Mouse (Mus musculus) gastrocnemius, adult 2 months (tissue): ENCODE measurements around the gene Nanp. TPM values are rescaled to one million over a fixed set of nuclear protein-coding genes. Genes with fewer than 3 reads are reported as not detected.

ENCODE experiments used
- DNase-seq: peaks from one replicate; pipeline ENCODE4 v3.0.0; 2022
- H3K27ac ChIP-seq: fragments of 200-600 bp; 2 replicates; pipeline ENCODE4 v1.8.1; 2022; ENCODE audit warnings: mild to moderate bottlenecking
- H3K4me3 ChIP-seq: fragments of 200-600 bp; 2 replicates; pipeline ENCODE4 v1.8.1; 2022; ENCODE audit warnings: mild to moderate bottlenecking, moderate library complexity
- CTCF ChIP-seq: fragments of 200-600 bp; IDR thresholded peaks from 2 replicates; pipeline ENCODE4 v1.8.1; 2022; ENCODE audit warnings: antibody characterized with exemption, mild to moderate bottlenecking, moderate library complexity
- intact Hi-C: fragments of 180-260 bp; cut with DNase I; formaldehyde crosslinking; loops from one replicate; pipeline ENCODE4 v1.15.1; 2025
- long read RNA-seq, 2 experiments: library from polyadenylated mRNA; stranded (forward); transcript quantifications; one replicate each; pipeline ENCODE4 v2.0.0; 2021
- total RNA-seq, 2 experiments: library from RNA; stranded (reverse); gene quantifications; 2 replicates each; pipeline ENCODE4 v1.2.3; 2021

Nanp gene
- 1 to 10 TPM; 2.6 to 3.8 TPM for total RNA-seq
- long read RNA-seq, experiment 1, partial matches to known transcripts = 0 of 1 reads
- long read RNA-seq, experiment 1, other reads (novel, unspliced or antisense) = 0 of 1 reads
- long read RNA-seq, experiment 2 = 0 reads

- peak; percentile 96 for DNase-seq
- no peak for TF ChIP-seq CTCF
- H3K27ac ChIP-seq = peak within 1 kb of the TSS; percentile 87
- H3K4me3 ChIP-seq = peak within 1 kb of the TSS; percentile 91
- intact Hi-C loops = loop anchor here (2.0 kb wide), 1 partner anchor 128 kb away; no protein-coding TSS in a partner anchor
These were observed at the start of gene Nanp, which contains the start of gene Ninl for GRCm38 (mm10) chr2:151039232-151039695. TSS of gene Nanp (minus strand) at chr2:151039398. TSS of gene Ninl (minus strand) at chr2:151039382.

DNA sequence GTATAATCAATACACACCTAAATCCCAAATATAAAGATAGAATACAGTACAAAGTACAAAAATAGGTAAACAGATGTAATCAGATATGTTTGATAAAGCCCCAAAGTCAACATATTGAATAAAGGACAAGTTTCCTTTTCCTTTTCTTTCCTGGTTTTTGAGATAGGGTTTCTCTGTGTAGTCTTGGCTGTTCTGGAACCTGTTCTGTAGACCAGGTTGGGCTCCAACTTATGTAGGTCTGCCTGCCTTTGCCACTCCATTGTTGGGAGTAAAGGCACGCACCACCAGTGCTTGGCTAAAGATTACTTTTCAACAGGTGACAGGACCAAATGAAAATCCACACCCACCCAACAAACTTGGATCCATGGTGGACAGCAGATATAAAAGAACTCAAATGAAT lies 17.4 kb upstream of the Nanp start:
- intact Hi-C loops = no loop called here

GRCm38 (mm10) chr2:151040411-151040810 lies 1.2 kb upstream of the Nanp start:
- Histone ChIP-seq H3K4me3 (no peak overlapping the region), H3K27ac (no peak overlapping the region)
- TF ChIP-seq CTCF = no peak
- no peak for DNase-seq
- intact Hi-C loops = no loop called here

More for the DNA sequence above, 17.4 kb upstream of the Nanp start:
- H3K27ac ChIP-seq = no peak overlapping the region
- H3K4me3 ChIP-seq = no peak overlapping the region
- no peak for TF ChIP-seq CTCF
- DNase-seq = no peak

- Histone ChIP-seq H3K4me3 (peak overlapping the region; percentile 91), H3K27ac (peak overlapping the region; percentile 87)
- TF ChIP-seq CTCF = no peak
- no peak for DNase-seq
- intact Hi-C loops = loop anchor here (2.0 kb wide), 1 partner anchor 129 kb away; no protein-coding TSS in a partner anchor
These were observed 528 bp upstream of the Nanp start for GRCm38 (mm10) chr2:151039726-151040125.

GRCm38 (mm10) chr2:151038811-151039222 lies 381 bp downstream of the Nanp start:
- intact Hi-C loops = loop anchor here (2.0 kb wide), 1 partner anchor 128 kb away; no protein-coding TSS in a partner anchor
- no peak for TF ChIP-seq CTCF
- no peak for DNase-seq
- peak overlapping the region; percentile 91 for H3K4me3 ChIP-seq
- H3K27ac ChIP-seq = peak overlapping the region; percentile 87

- DNase-seq = no peak
- H3K4me3 ChIP-seq = peak overlapping the region; percentile 91
- peak overlapping the region; percentile 87 for H3K27ac ChIP-seq
- no peak for TF ChIP-seq CTCF
- intact Hi-C loops = loop anchor here (2.0 kb wide), 1 partner anchor 127 kb away; no protein-coding TSS in a partner anchor
These were observed 1.2 kb downstream of the Nanp start for GRCm38 (mm10) chr2:151037876-151038552.

DNA sequence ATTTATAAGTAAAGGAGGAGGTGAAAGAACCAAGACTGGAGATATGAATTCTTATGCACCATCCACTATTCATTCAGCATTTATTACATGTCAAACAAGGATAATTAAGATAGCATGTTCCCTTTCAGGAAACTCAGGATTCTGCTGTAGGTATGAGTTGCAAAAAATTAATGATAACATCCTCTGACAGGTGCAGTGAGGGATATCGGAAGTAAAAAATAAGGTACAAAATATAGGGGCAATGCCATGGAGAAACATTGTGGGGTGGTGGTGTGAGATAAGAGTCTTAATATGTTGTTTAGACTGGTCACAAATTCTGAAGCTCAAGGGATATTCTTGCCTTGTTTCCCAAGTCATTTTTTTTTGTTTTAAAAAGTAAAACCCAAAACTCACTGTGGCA lies 1.9 kb downstream of the Nanp start:
- no peak for DNase-seq
- TF ChIP-seq CTCF = no peak
- H3K4me3 ChIP-seq = no peak overlapping the region
- intact Hi-C loops = no loop called here
- H3K27ac ChIP-seq = no peak overlapping the region

DNA sequence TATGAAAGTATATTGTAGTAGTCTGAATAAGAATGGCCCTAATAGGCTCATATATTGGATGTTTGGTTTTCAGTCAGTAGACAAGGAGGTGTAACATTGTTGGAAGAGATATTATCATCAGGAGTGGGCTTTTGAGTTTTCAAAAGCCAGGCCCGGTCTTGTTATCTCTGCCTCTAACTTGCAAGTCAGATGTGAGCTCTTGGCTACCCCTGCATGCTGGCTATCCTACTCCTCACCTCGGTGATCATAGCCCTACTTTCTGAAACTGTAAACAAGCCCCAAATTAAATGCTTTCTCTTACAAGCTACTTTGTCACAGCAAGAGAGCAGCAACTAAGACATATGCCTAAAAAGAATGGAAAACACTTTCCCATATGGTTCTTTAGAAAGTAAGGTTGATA lies 2.5 kb downstream of the Nanp start:
- TF ChIP-seq CTCF = no peak
- Histone ChIP-seq H3K4me3 (no peak overlapping the region), H3K27ac (no peak overlapping the region)
- no peak for DNase-seq
- intact Hi-C loops = no loop called here

DNA sequence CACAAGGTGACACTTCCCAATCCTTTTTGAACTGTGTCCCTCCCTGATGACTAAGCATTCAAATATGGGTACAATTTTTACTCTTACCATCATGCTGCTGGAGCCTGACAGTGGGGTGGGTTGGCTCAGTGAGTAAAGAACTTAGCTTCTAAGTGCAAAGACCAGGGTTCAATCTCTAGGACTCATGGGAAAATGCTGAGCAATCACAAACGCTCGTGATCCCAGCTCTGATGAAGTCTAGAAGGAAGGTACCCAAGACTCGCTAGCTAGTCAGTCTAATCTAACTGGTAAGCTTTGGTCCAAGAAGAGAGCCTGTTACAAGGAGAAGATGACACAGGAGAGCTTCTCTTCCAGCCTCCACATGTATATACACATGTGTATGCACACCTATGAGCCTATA lies 4.8 kb downstream of the Nanp start:
- no peak for DNase-seq
- TF ChIP-seq CTCF = no peak
- intact Hi-C loops = no loop called here
- H3K4me3 ChIP-seq = no peak overlapping the region
- H3K27ac ChIP-seq = no peak overlapping the region

DNA sequence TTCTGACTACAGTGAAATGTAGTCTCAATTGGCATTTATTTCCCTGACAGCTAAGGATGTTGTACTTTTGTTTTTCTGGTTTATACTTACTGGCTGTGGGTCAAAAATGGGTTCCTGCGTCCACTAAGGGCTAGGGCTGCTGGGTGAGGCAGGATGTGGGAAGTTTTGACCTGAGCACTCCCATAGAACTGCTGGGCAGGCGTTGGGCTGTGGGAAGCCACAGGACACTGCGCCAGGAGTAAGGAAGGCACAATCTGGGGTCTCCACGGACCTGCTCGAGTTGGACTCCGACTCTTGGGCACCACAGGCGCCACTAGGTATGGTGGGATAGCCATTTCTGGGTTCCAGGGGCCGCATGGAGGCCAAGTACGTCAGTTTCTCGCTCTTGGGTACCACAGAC lies 18.0 kb downstream of the Nanp start:
- intact Hi-C loops = no loop called here
- no peak for TF ChIP-seq CTCF
- no peak for DNase-seq
- Histone ChIP-seq H3K4me3 (no peak overlapping the region), H3K27ac (no peak overlapping the region)

DNA sequence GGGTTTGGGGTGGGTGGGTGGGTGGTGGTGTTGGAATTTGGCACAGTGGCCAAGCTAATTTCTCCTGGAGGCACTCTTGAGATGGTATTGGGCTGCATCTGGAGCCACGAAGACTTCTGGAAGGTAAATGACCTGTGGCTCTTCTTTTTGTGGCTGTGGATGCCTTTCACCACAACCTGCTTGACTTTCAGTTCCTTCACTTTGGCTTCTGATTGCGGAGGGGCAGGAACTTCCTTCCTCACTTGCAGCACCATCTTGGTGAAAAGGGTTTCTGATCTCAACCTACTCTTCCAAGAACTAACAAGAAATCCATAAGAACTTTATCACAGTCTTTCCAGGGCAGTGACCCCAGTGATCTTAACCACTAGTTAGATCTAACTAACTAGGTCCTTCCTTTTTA lies 23.9 kb downstream of the Nanp start:
- intact Hi-C loops = no loop called here
- H3K27ac ChIP-seq = no peak overlapping the region
- no peak for TF ChIP-seq CTCF
- H3K4me3 ChIP-seq = no peak overlapping the region
- DNase-seq = no peak

DNA sequence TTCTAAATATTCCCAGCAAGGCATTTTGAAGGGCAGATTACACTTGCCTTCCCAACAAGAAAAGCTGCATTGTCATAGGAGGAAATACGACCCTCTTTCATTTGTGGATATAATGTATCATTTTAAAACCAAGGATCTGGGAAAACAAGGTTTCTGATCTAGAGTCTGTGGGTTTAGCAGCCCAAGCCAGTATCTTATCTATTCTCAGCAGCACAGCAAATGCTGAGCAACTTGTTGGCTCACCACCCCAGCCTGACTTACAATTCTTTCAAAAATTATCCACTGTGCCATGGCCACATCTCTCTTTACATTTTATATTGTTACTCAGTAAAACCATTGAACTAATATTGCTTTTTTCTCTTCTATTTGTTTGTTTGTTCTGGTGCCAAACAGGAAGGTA lies 27.9 kb downstream of the Nanp start:
- TF ChIP-seq CTCF = no peak
- intact Hi-C loops = no loop called here
- no peak for DNase-seq
- no peak overlapping the region for H3K27ac ChIP-seq
- H3K4me3 ChIP-seq = no peak overlapping the region

DNA sequence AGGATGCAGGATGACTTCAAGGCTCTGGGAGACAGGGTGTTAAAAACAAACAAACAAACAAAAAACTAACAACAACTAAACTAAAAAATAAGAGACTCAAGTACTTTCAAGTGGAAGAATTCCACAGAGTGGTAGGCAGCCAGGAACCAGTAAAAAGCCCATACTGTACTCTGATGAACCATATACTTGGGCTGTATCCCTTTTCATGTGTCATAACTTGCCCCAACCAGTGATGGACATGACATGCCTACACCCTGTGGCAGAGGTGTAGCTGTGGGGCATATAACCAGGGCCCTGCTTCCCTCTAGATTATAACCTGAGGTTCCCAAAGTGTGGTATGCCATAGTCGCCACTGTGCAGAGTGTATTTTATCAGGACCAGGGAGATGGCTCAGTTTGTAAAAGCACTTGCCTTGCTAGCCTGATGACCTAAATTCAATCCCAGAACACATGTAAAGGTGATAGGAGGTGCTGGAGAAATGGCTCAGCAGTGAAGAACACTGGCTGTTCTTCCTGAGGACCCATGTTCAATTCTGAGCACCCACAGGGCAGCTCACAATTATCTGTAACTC lies 29.6 kb downstream of the Nanp start:
- peak overlapping the region; percentile 78 for H3K4me3 ChIP-seq
- no peak overlapping the region for H3K27ac ChIP-seq
- no peak for TF ChIP-seq CTCF
- intact Hi-C loops = no loop called here
- no peak for DNase-seq
